Mouse (Mus musculus) heart, embryonic 12.5 days (tissue): Measurements from ENCODE around the gene Fkbp11. TPM values are rescaled to one million over a fixed set of nuclear protein-coding genes. Genes with fewer than 3 reads are reported as not detected.

Source experiments
- ATAC-seq: fragments of 200-750 bp; cut with Nextera tagmentation; 2 replicates; pipeline ENCODE4 v1.8.0; 2017; ENCODE audit warnings: moderate TSS enrichment, moderate library complexity; ENCODE audit not compliant: insufficient number of reproducible peaks, low FRiP score
- H3K27ac ChIP-seq: fragments of 300-500 bp; sonication (generic); 2 replicates; pipeline ENCODE4 v1.5.1; 2016; ENCODE audit warnings: mild to moderate bottlenecking, moderate library complexity; ENCODE audit not compliant: poor library complexity, severe bottlenecking
- H3K27me3 ChIP-seq: fragments of 300-500 bp; sonication (generic); replicated peaks from 2 replicates; pipeline ENCODE4 v1.6.1; 2016; ENCODE audit warnings: mild to moderate bottlenecking, moderate library complexity
- H3K36me3 ChIP-seq: fragments of 300-500 bp; sonication (generic); 2 replicates; pipeline ENCODE4 v1.6.1; 2016; ENCODE audit warnings: mild to moderate bottlenecking, moderate library complexity
- H3K4me1 ChIP-seq: fragments of 300-500 bp; sonication (generic); replicated peaks from 2 replicates; pipeline ENCODE4 v1.6.1; 2016; ENCODE audit warnings: mild to moderate bottlenecking
- H3K4me2 ChIP-seq: fragments of 300-500 bp; sonication (generic); 2 replicates; pipeline ENCODE4 v1.6.1; 2016; ENCODE audit warnings: mild to moderate bottlenecking, moderate library complexity
- H3K4me3 ChIP-seq: fragments of 300-500 bp; sonication (generic); 2 replicates; pipeline ENCODE4 v1.5.1; 2016; ENCODE audit warnings: mild to moderate bottlenecking
- H3K9ac ChIP-seq: fragments of 300-500 bp; sonication (generic); 2 replicates; pipeline ENCODE4 v1.6.1; 2016; ENCODE audit warnings: mild to moderate bottlenecking, moderate library complexity
- H3K9me3 ChIP-seq: fragments of 300-500 bp; sonication (generic); replicated peaks from 2 replicates; pipeline ENCODE4 v1.6.1; 2016; ENCODE audit warnings: mild to moderate bottlenecking, moderate library complexity
- WGBS: fragments of 180-500 bp; shearing (Covaris S2); methylation state at CpG from one replicate; pipeline ENCODE4 v1.1.7; 2016; 5-methylcytosine and 5-hydroxymethylcytosine counted together
- polyA plus RNA-seq: library from polyadenylated mRNA; unstranded; fragments of >200 nt; fragmentation: Nextera tagmentation; extraction: Ambion mirVana; gene quantifications from 2 replicates; pipeline ENCODE4 v1.2.1, GENCODE M21; 2016

The Fkbp11 gene
- polyA plus RNA-seq, 1 experiment from 2014 or later, result 17.8 TPM

DNA sequence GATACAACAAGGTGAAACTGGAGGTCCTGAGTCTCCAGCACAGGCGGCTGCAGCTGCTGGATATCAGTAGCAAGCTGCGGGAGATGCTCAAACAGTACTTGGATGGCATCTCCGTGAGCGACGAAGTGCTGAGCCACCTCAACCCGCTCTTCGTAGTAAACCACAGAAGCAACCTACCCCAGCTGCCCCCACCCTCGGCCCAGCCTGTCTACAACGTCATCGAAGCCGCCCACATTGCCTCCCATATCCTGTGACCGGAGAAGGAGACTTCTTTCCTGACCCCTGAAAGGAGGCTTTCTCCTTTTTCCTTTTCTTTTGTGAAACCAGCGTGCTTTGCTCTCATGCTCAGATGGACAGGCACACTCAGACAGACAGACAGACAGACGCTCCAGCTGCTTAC is 5.1 kb downstream of the Fkbp11 start:
- ATAC-seq, result no peak
- Histone ChIP-seq H3K9me3 (no peaks in the 10 kb centered on the region), H3K36me3 (no peaks in the 10 kb centered on the region), H3K4me2 (peak overlapping the region; percentile 39; the same call in 1 of the 2 replicates), H3K4me3 (no peak overlapping the region), H3K27me3 (peaks cover 40% of the 10 kb centered on the region), H3K27ac (no peak overlapping the region), H3K9ac (no peak overlapping the region), H3K4me1 (peaks cover 26% of the 10 kb centered on the region)
- 37% methylated on average over 14 of the region's 14 CpGs for WGBS

DNA sequence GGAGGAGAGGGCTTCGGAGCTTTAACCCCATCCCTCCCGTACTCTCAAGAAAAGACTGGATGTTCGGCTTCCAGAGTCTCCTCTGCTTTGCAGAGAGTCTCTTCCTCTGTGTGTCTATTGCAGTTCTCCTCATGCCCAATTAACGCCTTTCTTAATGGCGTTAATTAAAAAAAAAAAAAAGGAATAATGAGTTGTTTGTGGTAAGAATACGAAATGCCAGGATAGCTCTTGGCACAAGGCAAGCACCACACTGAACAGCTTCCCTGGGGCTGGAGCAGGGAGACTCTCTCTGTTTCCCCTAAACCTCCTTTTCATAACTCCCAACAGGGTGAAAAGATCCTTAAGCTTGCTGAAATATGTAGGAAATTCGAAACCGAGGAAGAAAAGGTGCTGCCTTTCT is 5.8 kb downstream of the Fkbp11 start:
- no peak for ATAC-seq
- Histone ChIP-seq H3K4me1 (peaks cover 23% of the 10 kb centered on the region), H3K36me3 (no peaks in the 10 kb centered on the region), H3K4me2 (no peak overlapping the region), H3K4me3 (no peak overlapping the region), H3K27me3 (peaks cover 44% of the 10 kb centered on the region), H3K27ac (no peak overlapping the region), H3K9me3 (no peaks in the 10 kb centered on the region), H3K9ac (no peak overlapping the region)
- 76% methylated on average over 8 of the region's 8 CpGs for WGBS

DNA sequence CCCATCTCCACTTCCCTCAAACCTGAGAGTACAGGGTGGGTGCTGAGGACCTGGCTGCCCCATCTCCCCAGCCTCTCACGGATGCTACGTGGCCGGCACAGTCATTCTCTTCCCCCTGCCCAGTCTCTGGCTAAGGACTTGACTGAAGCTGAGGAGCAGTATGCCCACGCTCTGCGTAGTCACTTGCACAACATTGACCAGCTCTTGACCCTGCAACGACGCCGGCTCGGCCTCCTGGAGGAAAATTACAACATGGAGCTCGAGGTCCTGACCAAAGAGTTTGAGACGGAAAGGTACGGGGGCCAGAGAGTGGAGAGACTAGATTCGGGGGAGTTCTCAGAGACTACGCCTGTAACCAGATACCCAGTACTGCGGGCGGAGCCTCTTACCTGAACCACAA is 10.7 kb downstream of the Fkbp11 start:
- H3K4me3 ChIP-seq, result no peak overlapping the region
- no peaks in the 10 kb centered on the region for H3K36me3 ChIP-seq
- H3K4me1 ChIP-seq, result peaks cover 5% of the 10 kb centered on the region
- H3K27ac ChIP-seq, result no peak overlapping the region
- no peak overlapping the region for H3K9ac ChIP-seq
- H3K27me3 ChIP-seq, result peaks cover 18% of the 10 kb centered on the region
- no peak for ATAC-seq
- no peak overlapping the region for H3K4me2 ChIP-seq
- WGBS, result 57% methylated on average over 16 of the region's 16 CpGs
- H3K9me3 ChIP-seq, result no peaks in the 10 kb centered on the region

- Histone ChIP-seq H3K4me1 (peaks cover 8% of the 10 kb centered on the region), H3K27ac (no peak overlapping the region), H3K9ac (no peak overlapping the region), H3K27me3 (peaks cover 5% of the 10 kb centered on the region; the same call in 1 of the 2 replicates), H3K4me3 (no peak overlapping the region), H3K36me3 (no peaks in the 10 kb centered on the region), H3K4me2 (no peak overlapping the region), H3K9me3 (no peaks in the 10 kb centered on the region)
- WGBS, result 50% methylated on average over 5 of the region's 5 CpGs
- no peak for ATAC-seq
Observed at GRCm38 (mm10) chr15:98714230-98714652, 13.8 kb downstream of the Fkbp11 start.

DNA sequence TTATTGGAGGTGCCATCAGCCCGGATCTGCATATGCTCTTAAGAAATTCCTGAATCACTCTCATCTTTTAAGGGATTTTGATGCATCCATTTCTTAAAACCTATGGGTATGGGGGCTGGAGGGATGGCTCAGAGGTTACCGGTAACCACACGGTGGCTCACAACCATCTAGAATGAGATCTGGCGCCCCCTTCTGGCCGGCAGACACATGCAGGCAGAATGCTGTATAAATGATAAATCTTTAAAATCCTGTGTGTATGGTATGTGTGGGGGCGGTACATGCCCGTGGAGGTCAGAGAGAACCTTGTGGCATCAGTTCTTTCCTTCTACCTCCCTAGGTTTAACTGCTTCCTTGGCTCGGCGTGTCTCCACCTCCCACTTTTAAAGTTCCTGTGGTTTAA is 17.6 kb downstream of the Fkbp11 start:
- ATAC-seq, result no peak

GRCm38 (mm10) chr15:98707766-98708372 is 20.1 kb downstream of the Fkbp11 start, which contains the start of gene Ccdc65:
TSS of gene Ccdc65 (plus strand) at chr15:98708207.
- Histone ChIP-seq H3K9me3 (no peaks in the 10 kb centered on the region), H3K4me2 (peak within 1 kb of the TSS; percentile 63), H3K4me1 (peaks cover 3% of the 10 kb centered on the region; the same call in 1 of the 2 replicates), H3K4me3 (peak within 1 kb of the TSS; percentile 43), H3K36me3 (no peaks in the 10 kb centered on the region), H3K9ac (0 out of 2 replicates have a peak within 1 kb of the TSS, but pooled peaks have one; percentile 7), H3K27ac (no peak within 1 kb of the TSS), H3K27me3 (peaks cover 51% of the 10 kb centered on the region)
- ATAC-seq, result no peak
- WGBS, result 19% methylated on average over 16 of the region's 16 CpGs

More for the DNA sequence above, 17.6 kb downstream of the Fkbp11 start:
- Histone ChIP-seq H3K4me2 (no peak overlapping the region), H3K27me3 (peaks cover 27% of the 10 kb centered on the region), H3K9me3 (no peaks in the 10 kb centered on the region), H3K27ac (no peak overlapping the region), H3K4me3 (no peak overlapping the region), H3K4me1 (peaks cover 8% of the 10 kb centered on the region), H3K9ac (no peak overlapping the region), H3K36me3 (no peaks in the 10 kb centered on the region)
- WGBS, result 15% methylated on average over 9 of the region's 9 CpGs

GRCm38 (mm10) chr15:98704312-98704711 is 23.7 kb downstream of the Fkbp11 start:
- no peak overlapping the region for H3K9ac ChIP-seq
- H3K27ac ChIP-seq, result no peak overlapping the region
- no peaks in the 10 kb centered on the region for H3K9me3 ChIP-seq
- ATAC-seq, result no peak
- H3K4me3 ChIP-seq, result no peak overlapping the region
- H3K27me3 ChIP-seq, result peaks cover 84% of the 10 kb centered on the region
- H3K4me2 ChIP-seq, result no peak overlapping the region
- no peaks in the 10 kb centered on the region for H3K36me3 ChIP-seq
- WGBS, result 60% methylated on average over 9 of the region's 9 CpGs
- H3K4me1 ChIP-seq, result peaks cover 5% of the 10 kb centered on the region; the same call in 1 of the 2 replicates

GRCm38 (mm10) chr15:98699190-98700105 is 28.6 kb downstream of the Fkbp11 start:
- Histone ChIP-seq H3K4me1 (peaks cover 6% of the 10 kb centered on the region; the same call in 1 of the 2 replicates), H3K9ac (0 out of 2 replicates have a peak overlapping the region, but pooled peaks have one; percentile 33), H3K9me3 (no peaks in the 10 kb centered on the region), H3K36me3 (no peaks in the 10 kb centered on the region), H3K27ac (no peak overlapping the region), H3K4me2 (peak overlapping the region; percentile 65), H3K27me3 (peaks cover 48% of the 10 kb centered on the region), H3K4me3 (peak overlapping the region; percentile 30)
- ATAC-seq, result peak; percentile 78
- 7% methylated on average over 40 of the region's 40 CpGs for WGBS

DNA sequence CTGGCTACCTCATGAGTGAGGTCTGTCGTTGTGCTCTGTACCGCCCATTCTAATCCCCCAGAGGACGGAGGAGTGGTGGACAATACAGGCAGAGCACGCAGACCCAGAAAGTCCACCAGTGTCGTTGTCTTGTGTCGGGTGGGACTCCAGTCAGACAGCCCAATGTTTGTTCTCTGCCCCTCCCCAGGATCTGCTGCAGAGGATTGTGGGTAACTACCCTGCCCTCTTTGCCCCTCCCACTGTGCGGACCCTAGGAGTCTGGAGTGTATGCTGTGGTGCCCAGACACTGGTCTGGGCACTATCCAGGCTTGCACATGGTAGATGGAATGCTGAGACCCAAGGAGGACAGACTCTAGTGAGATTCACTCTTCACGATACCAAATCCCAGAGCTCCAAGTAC is 31.8 kb downstream of the Fkbp11 start:
- H3K9me3 ChIP-seq, result no peaks in the 10 kb centered on the region
- H3K4me3 ChIP-seq, result no peak overlapping the region
- no peak overlapping the region for H3K9ac ChIP-seq
- no peak overlapping the region for H3K27ac ChIP-seq
- 60% methylated on average over 8 of the region's 8 CpGs for WGBS
- peaks cover 18% of the 10 kb centered on the region for H3K27me3 ChIP-seq
- peaks cover 24% of the 10 kb centered on the region for H3K4me1 ChIP-seq
- ATAC-seq, result no peak
- no peak overlapping the region for H3K4me2 ChIP-seq
- H3K36me3 ChIP-seq, result no peaks in the 10 kb centered on the region

DNA sequence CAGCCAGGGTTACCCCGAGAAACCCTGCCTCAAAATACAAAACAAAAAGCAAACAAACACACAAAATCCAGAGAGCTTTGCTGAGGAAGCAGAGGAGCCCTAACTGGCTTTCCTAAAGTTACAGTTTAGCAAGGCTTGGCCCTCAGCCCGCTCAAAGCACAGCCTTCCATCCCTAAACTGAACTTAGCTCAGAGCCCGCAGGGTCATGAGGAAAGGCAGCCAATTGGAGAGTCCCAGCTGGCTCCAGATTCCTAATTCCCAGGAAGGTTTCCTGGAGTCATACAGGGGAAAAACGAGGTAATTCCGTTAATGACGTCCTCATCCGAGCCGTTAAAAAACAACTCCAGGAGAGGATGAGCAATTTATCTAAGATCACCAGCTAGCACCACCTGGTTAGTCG is 32.3 kb downstream of the Fkbp11 start:
- ATAC-seq, result no peak
- no peak overlapping the region for H3K4me3 ChIP-seq
- 48% methylated on average over 9 of the region's 9 CpGs for WGBS
- H3K27ac ChIP-seq, result no peak overlapping the region
- no peaks in the 10 kb centered on the region for H3K9me3 ChIP-seq
- H3K4me2 ChIP-seq, result no peak overlapping the region
- H3K9ac ChIP-seq, result no peak overlapping the region
- H3K4me1 ChIP-seq, result peaks cover 28% of the 10 kb centered on the region
- H3K36me3 ChIP-seq, result no peaks in the 10 kb centered on the region
- peaks cover 13% of the 10 kb centered on the region for H3K27me3 ChIP-seq

DNA sequence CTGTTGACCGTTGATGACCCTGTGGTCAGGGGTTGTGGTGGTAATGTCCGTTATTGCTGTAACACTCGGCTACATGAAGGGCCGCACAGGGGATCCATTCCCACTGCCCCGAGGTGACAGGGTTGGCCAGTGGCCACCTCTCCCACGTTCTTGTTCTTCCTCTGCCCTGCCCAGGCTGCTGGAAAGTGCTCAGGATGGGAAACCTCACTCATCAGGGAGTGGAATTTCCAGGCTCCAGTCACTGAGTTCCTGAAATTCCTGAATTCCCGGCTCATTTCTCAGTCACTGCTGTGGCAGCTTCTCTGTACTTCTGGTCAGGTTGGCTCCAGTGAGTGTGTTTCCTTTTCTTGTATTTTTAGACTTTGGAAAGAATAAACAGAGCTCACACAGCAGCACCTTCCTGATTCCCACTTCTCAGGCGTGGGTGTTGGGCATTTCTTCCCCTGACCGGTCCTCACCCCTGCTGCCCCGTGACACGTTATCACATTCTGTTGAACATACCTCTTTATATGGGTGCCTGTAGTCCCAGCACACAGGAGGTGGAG is 35.8 kb downstream of the Fkbp11 start:
- Histone ChIP-seq H3K36me3 (no peaks in the 10 kb centered on the region), H3K27ac (peak overlapping the region; percentile 81), H3K9me3 (no peaks in the 10 kb centered on the region), H3K27me3 (no peaks in the 10 kb centered on the region), H3K4me1 (peaks cover 32% of the 10 kb centered on the region), H3K4me2 (peak overlapping the region; percentile 18), H3K9ac (no peak overlapping the region), H3K4me3 (no peak overlapping the region)
- ATAC-seq, result peak; percentile 84
- 10% methylated on average over 11 of the region's 11 CpGs for WGBS
